7 mouse cellular contexts compared by ENCODE assay signal in the genomic region with DNA sequence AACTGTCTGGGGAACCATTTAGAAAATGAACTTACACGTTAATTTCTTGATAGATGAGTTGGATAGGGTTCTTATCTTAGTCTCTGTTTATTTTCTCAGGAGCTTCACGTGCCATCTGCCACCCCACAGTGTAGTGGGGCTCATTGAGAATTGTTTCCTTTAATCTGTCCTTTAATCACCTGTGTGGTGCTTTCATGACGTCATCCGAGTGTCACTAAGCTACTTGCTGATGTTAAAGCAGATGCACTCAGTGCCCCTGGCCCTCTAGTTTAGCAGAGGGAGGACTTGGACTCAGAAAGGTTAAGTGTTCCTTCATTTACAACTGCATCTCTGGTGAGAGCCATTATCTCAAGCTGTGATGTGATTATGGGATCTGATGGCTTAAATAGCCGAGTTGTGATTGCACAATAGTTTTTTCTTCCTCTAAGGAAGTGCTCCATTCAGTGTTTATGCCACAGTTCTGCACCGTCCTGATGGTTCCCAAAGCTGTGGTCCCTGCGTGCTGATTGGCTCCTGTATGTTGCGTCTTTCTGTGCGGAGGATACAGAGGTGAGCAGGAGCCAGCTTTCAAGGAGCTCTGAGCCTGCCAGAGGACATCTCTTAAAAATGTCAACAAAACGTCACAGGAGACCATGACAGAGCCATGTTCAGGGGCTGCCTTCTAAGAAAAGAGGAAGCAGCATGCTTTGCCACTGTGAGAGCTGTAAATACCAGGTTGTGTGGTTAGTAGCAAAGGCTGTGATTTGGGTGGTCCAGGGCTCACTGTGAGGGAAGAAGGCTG. TPM values are rescaled to one million over a fixed set of nuclear protein-coding genes. Genes with fewer than 3 reads are reported as not detected.
DNase-seq lines count a peak whose midpoint lies in the region; ATAC-seq and TF ChIP-seq lines count a peak whose summit lies in the region.

No protein-coding gene starts in this region.

- H3K4me1 ChIP-seq in forebrain, embryonic 10.5 days: peaks cover 41% of the 10 kb centered on the region
- H3K4me1 ChIP-seq in limb, embryonic 11.5 days (ENCODE audit: control insufficient read depth, insufficient read depth, low read length): peaks cover 5% of the 10 kb centered on the region; the same call in 1 of the 2 replicates
- peaks cover 29% of the 10 kb centered on the region for H3K4me1 ChIP-seq in neural tube, embryonic 12.5 days

- H3K4me3 ChIP-seq in C2C12 (ENCODE audit: insufficient read depth, poor library complexity, severe bottlenecking): no peak overlapping the region
- H3K4me3 ChIP-seq in forebrain, embryonic 10.5 days: peak overlapping the region; percentile 94
- H3K4me3 ChIP-seq in limb, embryonic 11.5 days (ENCODE audit: low read depth, low read length): no peak overlapping the region
- peak overlapping the region; percentile 94 for H3K4me3 ChIP-seq in neural tube, embryonic 12.5 days

- H3K79me2 ChIP-seq in C2C12 (ENCODE audit: control insufficient read depth, insufficient read depth): peaks cover 76% of the 10 kb centered on the region

- 53% methylated on average over 10 of the region's 10 CpGs for WGBS in forebrain, embryonic 10.5 days
- 47% methylated on average over 10 of the region's 10 CpGs for WGBS in limb, embryonic 11.5 days
- WGBS in neural tube, embryonic 12.5 days: 41% methylated on average over 10 of the region's 10 CpGs

- H3K27ac ChIP-seq in forebrain, embryonic 10.5 days: peak overlapping the region; percentile 100
- H3K27ac ChIP-seq in limb, embryonic 11.5 days (replicated peaks; ENCODE audit: low read depth, low read length): no peak overlapping the region
- H3K27ac ChIP-seq in neural tube, embryonic 12.5 days: 0 out of 2 replicates have a peak overlapping the region, but pooled peaks have one; percentile 5

- no peak for TF ChIP-seq CTCF in C2C12 (IDR thresholded peaks at IDR 0.05; ENCODE audit: control insufficient read depth, insufficient read depth, insufficient read length)

- peak; percentile 55 to 70 for DNase-seq in CD8-positive naive resting alpha-beta T cell, adult 2 months (ENCODE audit: low read depth in 2 of 2, low spot score in 2 of 2)
- no peak for DNase-seq in forebrain, embryonic 10.5 days (ENCODE audit: extremely low spot score, low spot score)
- DNase-seq in limb, embryonic 11.5 days (ENCODE audit: low spot score): no peak
- DNase-seq in ovary, postnatal 14 days (ENCODE audit: low spot score): no peak
- DNase-seq in testis, postnatal 14 days (ENCODE audit: low spot score): no peak

- H3ac ChIP-seq in C2C12 (ENCODE audit: control insufficient read depth, insufficient read length, low read depth): no peak overlapping the region

- peak overlapping the region; percentile 19; the same call in 1 of the 2 replicates for H3K9ac ChIP-seq in limb, embryonic 11.5 days (ENCODE audit: low read length)
- peak overlapping the region; percentile 47 for H3K9ac ChIP-seq in neural tube, embryonic 12.5 days

- no peak for ATAC-seq in limb, embryonic 11.5 days (ENCODE audit: insufficient number of reproducible peaks, low FRiP score, low TSS enrichment, low read depth)
- no peak for ATAC-seq in neural tube, embryonic 12.5 days (ENCODE audit: low FRiP score, low read depth)

- no peaks in the 10 kb centered on the region for H3K9me3 ChIP-seq in forebrain, embryonic 10.5 days
- no peaks in the 10 kb centered on the region for H3K9me3 ChIP-seq in limb, embryonic 11.5 days (ENCODE audit: control insufficient read depth, low read length)
- no peaks in the 10 kb centered on the region for H3K9me3 ChIP-seq in neural tube, embryonic 12.5 days

- no peak overlapping the region for H3K4me2 ChIP-seq in limb, embryonic 11.5 days (ENCODE audit: low read depth, severe bottlenecking)
- peak overlapping the region; percentile 67 for H3K4me2 ChIP-seq in neural tube, embryonic 12.5 days (replicated peaks)

- no peaks in the 10 kb centered on the region for H3K27me3 ChIP-seq in C2C12 (ENCODE audit: control insufficient read depth, insufficient read depth, insufficient read length)
- peaks cover 8% of the 10 kb centered on the region for H3K27me3 ChIP-seq in forebrain, embryonic 10.5 days (ENCODE audit: poor library complexity, severe bottlenecking)
- H3K27me3 ChIP-seq in limb, embryonic 11.5 days (ENCODE audit: control insufficient read depth, insufficient read depth, low read length): no peaks in the 10 kb centered on the region
- H3K27me3 ChIP-seq in neural tube, embryonic 12.5 days (replicated peaks): no peaks in the 10 kb centered on the region; the same call in 1 of the 2 replicates

- H3K36me3 ChIP-seq in C2C12 (ENCODE audit: control insufficient read depth, insufficient read depth): no peaks in the 10 kb centered on the region
- peaks cover 8% of the 10 kb centered on the region for H3K36me3 ChIP-seq in forebrain, embryonic 10.5 days (replicated peaks)
- H3K36me3 ChIP-seq in limb, embryonic 11.5 days (ENCODE audit: control insufficient read depth, insufficient read depth, low read length): no peaks in the 10 kb centered on the region
- no peaks in the 10 kb centered on the region for H3K36me3 ChIP-seq in neural tube, embryonic 12.5 days

- H3K79me3 ChIP-seq in C2C12 (ENCODE audit: low read depth): peaks cover 21% of the 10 kb centered on the region

TF ChIP-seq in C2C12, 6 proteins besides CTCF, POLR2A, EP300 and RAD21:
- no peak for TF ChIP-seq MYOG (IDR thresholded peaks at IDR 0.05; ENCODE audit: control insufficient read depth, extremely low read depth, insufficient read length)
- peak; percentile 75 for TF ChIP-seq CEBPB (IDR thresholded peaks at IDR 0.05; ENCODE audit: low read depth)

RNA-seq across cellular contexts. Expression of a gene that starts 3.0 kb away (rescaled TPM):
- 7.4 TPM for polyA plus RNA-seq in C2C12 (2012; fragmentation: generic; extraction: Trizol)
- polyA plus RNA-seq in forebrain, embryonic 10.5 days (2016; fragmentation: Nextera tagmentation; extraction: Ambion mirVana): 15.2 and 17.4 TPM in 2 replicates
- 18.5 and 20.3 TPM in 2 replicates for polyA plus RNA-seq in limb, embryonic 11.5 days (2014; fragmentation: Nextera tagmentation; extraction: Ambion mirVana)
- polyA plus RNA-seq in neural tube, embryonic 12.5 days (2016; fragmentation: Nextera tagmentation; extraction: Ambion mirVana): 24.7 and 26.9 TPM in 2 replicates

Comparison
In these comparisons a context has a peak if more than half of its experiments do, and no peak if none do; other contexts are left out.
1. H3K4me3 ChIP-seq: peak in forebrain, embryonic 10.5 days (single experiment) and neural tube, embryonic 12.5 days (single experiment); none in C2C12 (single experiment) and limb, embryonic 11.5 days (single experiment).
2. DNase-seq: peak in CD8-positive naive resting alpha-beta T cell, adult 2 months (2 of 2); none in forebrain, embryonic 10.5 days (single experiment), limb, embryonic 11.5 days (single experiment), ovary, postnatal 14 days (single experiment) and testis, postnatal 14 days (single experiment).